ENCODE assay signal across 31 mouse cellular contexts in the genomic region with DNA sequence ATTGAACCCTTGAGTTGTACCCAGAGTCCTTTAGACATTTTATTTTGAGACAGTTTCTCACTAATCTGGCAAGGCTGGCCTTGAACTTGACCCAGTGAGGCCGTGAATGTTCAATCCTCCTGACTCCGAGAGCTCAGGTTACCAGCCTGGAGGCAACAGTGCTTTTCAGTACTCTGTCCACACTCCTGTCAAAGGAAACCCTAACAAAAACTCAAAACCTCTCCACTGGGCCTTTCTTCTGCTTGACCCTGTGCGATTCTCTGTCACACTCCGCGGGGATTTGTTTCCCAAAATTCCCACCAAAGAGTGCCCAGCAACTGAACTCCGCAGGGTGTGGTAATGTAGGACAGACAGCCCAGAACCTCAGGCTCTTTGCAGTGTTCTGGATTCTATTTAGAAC.
"Had no signal": no experiment of that assay in that cellular context is flagged by ENCODE, and none has a peak within 500 bp of the region (broad histone marks: within the 10 kb centered on the region; RNA-seq: fewer than 3 reads in every experiment).

No protein-coding gene starts in this region.

- H3K36me3 ChIP-seq: limb, embryonic 10.5 days; limb, embryonic 12.5 days; limb, embryonic 13.5 days; limb, embryonic 15.5 days; liver, embryonic 12.5 days; liver, embryonic 13.5 days; liver, embryonic 15.5 days; lung, embryonic 15.5 days; midbrain, embryonic 10.5 days; midbrain, embryonic 12.5 days; midbrain, embryonic 13.5 days; midbrain, embryonic 15.5 days had no signal

- H3K27ac ChIP-seq: limb, embryonic 10.5 days; limb, embryonic 12.5 days; limb, embryonic 13.5 days; limb, embryonic 15.5 days; liver, embryonic 12.5 days; liver, embryonic 13.5 days; liver, embryonic 14.5 days; liver, embryonic 15.5 days; lung, embryonic 15.5 days; macrophage; midbrain, embryonic 10.5 days; midbrain, embryonic 12.5 days; midbrain, embryonic 13.5 days; midbrain, embryonic 15.5 days had no signal

- ATAC-seq: liver, embryonic 12.5 days; liver, postnatal 0 days; lung, postnatal 0 days; midbrain, embryonic 13.5 days; midbrain, embryonic 15.5 days; midbrain, embryonic 16.5 days had no signal

- H3K9ac ChIP-seq: limb, embryonic 12.5 days; limb, embryonic 13.5 days; limb, embryonic 15.5 days; liver, embryonic 12.5 days; liver, embryonic 13.5 days; liver, embryonic 14.5 days; liver, embryonic 15.5 days; liver, postnatal 0 days; lung, embryonic 14.5 days; lung, embryonic 15.5 days; midbrain, embryonic 12.5 days; midbrain, embryonic 13.5 days; midbrain, embryonic 15.5 days had no signal

- H3K4me2 ChIP-seq: limb, embryonic 12.5 days; limb, embryonic 13.5 days; limb, embryonic 15.5 days; liver, embryonic 11.5 days; liver, embryonic 12.5 days; liver, embryonic 13.5 days; liver, embryonic 15.5 days; lung, embryonic 14.5 days; lung, embryonic 15.5 days; midbrain, embryonic 11.5 days; midbrain, embryonic 12.5 days; midbrain, embryonic 13.5 days; midbrain, embryonic 15.5 days had no signal

- H3K4me1 ChIP-seq: limb, embryonic 10.5 days; limb, embryonic 12.5 days; limb, embryonic 13.5 days; limb, embryonic 15.5 days; liver, embryonic 12.5 days; liver, embryonic 13.5 days; liver, embryonic 15.5 days; lung, embryonic 15.5 days; midbrain, embryonic 10.5 days; midbrain, embryonic 12.5 days; midbrain, embryonic 13.5 days; midbrain, embryonic 15.5 days had no signal

- H3K4me3 ChIP-seq: limb, embryonic 10.5 days; limb, embryonic 12.5 days; limb, embryonic 13.5 days; limb, embryonic 15.5 days; liver, embryonic 12.5 days; liver, embryonic 13.5 days; liver, embryonic 15.5 days; lung, embryonic 15.5 days; megakaryocyte, embryonic 14.5 days; midbrain, embryonic 10.5 days; midbrain, embryonic 12.5 days; midbrain, embryonic 13.5 days; midbrain, embryonic 15.5 days; myocyte had no signal

- H3K9me3 ChIP-seq: limb, embryonic 10.5 days; limb, embryonic 12.5 days; limb, embryonic 13.5 days; limb, embryonic 15.5 days; liver, embryonic 12.5 days; liver, embryonic 13.5 days; liver, embryonic 15.5 days; lung, embryonic 15.5 days; midbrain, embryonic 10.5 days; midbrain, embryonic 12.5 days; midbrain, embryonic 13.5 days; midbrain, embryonic 15.5 days had no signal

- H3K27me3 ChIP-seq: limb, embryonic 12.5 days; limb, embryonic 13.5 days; limb, embryonic 15.5 days; liver, embryonic 12.5 days; liver, embryonic 13.5 days; liver, embryonic 15.5 days; lung, embryonic 15.5 days; midbrain, embryonic 12.5 days; midbrain, embryonic 13.5 days; midbrain, embryonic 15.5 days had no signal

- DNase-seq: left cerebral cortex, postnatal 4 days; liver; liver, embryonic 13.5 days; liver, postnatal 0 days; lung, adult 18-20 months; lung, adult 2 months; lung, embryonic 14.5 days; lung, postnatal 10 days; lung, postnatal 14 days; lung, postnatal 36 days; lung, postnatal 4 days; midbrain, embryonic 14.5 days had no signal
